Comparison of ENCODE assay signal across 8 mouse cellular contexts in the genomic region with DNA sequence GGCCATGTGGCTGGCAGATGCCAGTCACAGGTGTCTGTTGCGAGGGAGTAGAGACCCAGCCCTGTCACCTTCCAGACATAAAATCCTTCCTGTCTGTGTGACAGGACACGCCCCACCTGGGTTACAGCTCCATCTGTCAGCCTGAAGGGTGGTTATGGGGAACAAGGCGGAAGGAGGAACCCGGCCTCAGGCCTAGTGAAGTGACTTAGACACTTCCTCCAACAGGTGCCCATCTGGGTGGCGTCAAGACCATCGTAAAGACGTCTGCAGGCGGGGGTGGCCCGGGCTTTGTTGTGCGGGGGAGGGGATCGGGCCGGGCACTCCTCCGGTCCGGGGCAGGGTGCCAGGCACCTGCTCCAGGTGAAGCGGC. TPM values are rescaled to one million over a fixed set of nuclear protein-coding genes. Genes with fewer than 3 reads are reported as not detected.
DNase-seq lines count a peak whose midpoint lies in the region; ATAC-seq and TF ChIP-seq lines count a peak whose summit lies in the region.

No protein-coding gene starts in this region.

- ATAC-seq in forebrain, embryonic 14.5 days, result peak; percentile 18
- peak; percentile 77 for ATAC-seq in inflammation-experienced regulatory T-cells, adult 6 months
- ATAC-seq in liver, embryonic 14.5 days (ENCODE audit: insufficient read depth), result peak; percentile 13

- peak overlapping the region; percentile 91 for H3K9ac ChIP-seq in forebrain, embryonic 14.5 days (ENCODE audit: low read length)
- peak overlapping the region; percentile 65 for H3K9ac ChIP-seq in liver, embryonic 14.5 days (replicated peaks)

- peaks cover 3% of the 10 kb centered on the region; the same call in 1 of the 2 replicates for H3K4me1 ChIP-seq in forebrain, embryonic 14.5 days (ENCODE audit: control insufficient read depth, insufficient read depth, low read length)
- H3K4me1 ChIP-seq in liver, embryonic 14.5 days (replicated peaks; ENCODE audit: control insufficient read depth in 2 of 2, insufficient read depth in 2 of 2, low read length in 1 of 2), result peaks cover 15 to 31% of the 10 kb centered on the region in 2 experiments

- H3K27me3 ChIP-seq in forebrain, embryonic 14.5 days (replicated peaks; ENCODE audit: control insufficient read depth, insufficient read depth, low read length), result no peaks in the 10 kb centered on the region
- H3K27me3 ChIP-seq in liver, embryonic 14.5 days (ENCODE audit: control insufficient read depth, insufficient read depth, low read length), result no peaks in the 10 kb centered on the region

- WGBS in forebrain, embryonic 14.5 days, result 4% methylated on average over 14 of the region's 15 CpGs
- WGBS in liver, embryonic 14.5 days (ENCODE audit: insufficient replicate concordance), result 2% methylated on average over 15 of the region's 15 CpGs

- H3K36me3 ChIP-seq in forebrain, embryonic 14.5 days (ENCODE audit: control insufficient read depth, insufficient read depth, low read length), result no peaks in the 10 kb centered on the region
- H3K36me3 ChIP-seq in liver, embryonic 14.5 days (replicated peaks; ENCODE audit: control insufficient read depth, insufficient read depth, low read depth), result no peaks in the 10 kb centered on the region

- H3K9me3 ChIP-seq in forebrain, embryonic 14.5 days (replicated peaks; ENCODE audit: control insufficient read depth, low read length), result no peaks in the 10 kb centered on the region
- H3K9me3 ChIP-seq in liver, embryonic 14.5 days (ENCODE audit: control insufficient read depth, low read length), result no peaks in the 10 kb centered on the region

- TF ChIP-seq CTCF in liver, embryonic 14.5 days (IDR thresholded peaks at IDR 0.05; ENCODE audit: low read depth), result no peak

- H3K27ac ChIP-seq in forebrain, embryonic 14.5 days (ENCODE audit: low read depth, low read length), result 0 out of 2 replicates have a peak overlapping the region, but pooled peaks have one; percentile 50
- H3K27ac ChIP-seq in liver, embryonic 14.5 days, result no peak overlapping the region

- H3K4me2 ChIP-seq in forebrain, embryonic 14.5 days (ENCODE audit: low read length), result peak overlapping the region; percentile 91
- H3K4me2 ChIP-seq in liver, embryonic 14.5 days (ENCODE audit: low read depth), result peak overlapping the region; percentile 74

- no peak for TF ChIP-seq EP300 in liver, embryonic 14.5 days (IDR thresholded peaks at IDR 0.05; ENCODE audit: low read depth)

- peak overlapping the region; percentile 86 for H3K4me3 ChIP-seq in forebrain, embryonic 14.5 days (ENCODE audit: low read depth, low read length)
- H3K4me3 ChIP-seq in liver, embryonic 14.5 days (ENCODE audit: insufficient read depth in 1 of 2, low read depth in 2 of 2, low read length in 2 of 2), result peak overlapping the region; percentile 67

- DNase-seq in spleen, adult 18-20 months, result peak; percentile 73 to 75
- DNase-seq in spleen, adult 12 weeks (ENCODE audit: low spot score), result no peak
- peak; percentile 54 for DNase-seq in cerebellum, adult 11 months
- peak; percentile 49 for DNase-seq in forebrain, embryonic 14.5 days (ENCODE audit: low spot score)
- DNase-seq in liver, embryonic 14.5 days (ENCODE audit: low read depth in 3 of 3, low spot score in 3 of 3), result peak in 2 of 3 experiments; percentile 26 to 32
- DNase-seq in naive thymus-derived CD4-positive, alpha-beta T cell, adult 2 months (ENCODE audit: low read depth), result peak; percentile 84
- DNase-seq in thymus, postnatal 0 days (ENCODE audit: low spot score), result peak; percentile 87

RNA-seq across cellular contexts. Expression of a gene that starts 0.7 kb away (rescaled TPM):
- polyA plus RNA-seq in forebrain, embryonic 14.5 days (2014; fragmentation: Nextera tagmentation; extraction: Ambion mirVana), result 20.9 and 21.9 TPM in 2 replicates
- 10 to 100 TPM; 20.3 to 27.7 (median 24.6) TPM for polyA plus RNA-seq in inflammation-experienced regulatory T-cells, adult 6 months (2017; shearing (Covaris generic))
- polyA plus RNA-seq in liver, embryonic 14.5 days (2012; rRNA removed), result 8.7 and 9.5 TPM in 2 replicates
- polyA plus RNA-seq in liver, embryonic 14.5 days (2014; fragmentation: Nextera tagmentation; extraction: Ambion mirVana), result 6.9 TPM in 2 replicates
- 38.8 and 44.8 TPM in 2 replicates for polyA plus RNA-seq in thymus, postnatal 0 days (2015; fragmentation: Nextera tagmentation; extraction: Ambion mirVana)

RNA-seq across cellular contexts. Expression of a gene that starts 16.7 kb away (rescaled TPM):
- 120 and 133 TPM in 2 replicates for polyA plus RNA-seq in forebrain, embryonic 14.5 days (2014; fragmentation: Nextera tagmentation; extraction: Ambion mirVana)
- polyA plus RNA-seq in inflammation-experienced regulatory T-cells, adult 6 months (2017; shearing (Covaris generic)), result 100 to 1,000 TPM; 166 to 211 (median 167) TPM
- polyA plus RNA-seq in liver, embryonic 14.5 days (2012; rRNA removed), result 92.3 and 110 TPM in 2 replicates
- polyA plus RNA-seq in liver, embryonic 14.5 days (2014; fragmentation: Nextera tagmentation; extraction: Ambion mirVana), result 191 and 199 TPM in 2 replicates
- polyA plus RNA-seq in thymus, postnatal 0 days (2015; fragmentation: Nextera tagmentation; extraction: Ambion mirVana), result 325 and 328 TPM in 2 replicates

RNA-seq across cellular contexts. Expression of a gene that starts 31.8 kb away (rescaled TPM):
- 0.27 and 0.63 TPM in 2 replicates for polyA plus RNA-seq in forebrain, embryonic 14.5 days (2014; fragmentation: Nextera tagmentation; extraction: Ambion mirVana)
- 1 to 10 TPM in 2 of 3 experiments, under 1 TPM in 1; 0.60 to 1.2 (median 1.1) TPM for polyA plus RNA-seq in inflammation-experienced regulatory T-cells, adult 6 months (2017; shearing (Covaris generic))
- 0.09 and 0.19 TPM in 2 replicates for polyA plus RNA-seq in liver, embryonic 14.5 days (2012; rRNA removed)
- 0.18 and 0.47 TPM in 2 replicates for polyA plus RNA-seq in liver, embryonic 14.5 days (2014; fragmentation: Nextera tagmentation; extraction: Ambion mirVana)
- 0.42 and 0.82 TPM in 2 replicates for polyA plus RNA-seq in thymus, postnatal 0 days (2015; fragmentation: Nextera tagmentation; extraction: Ambion mirVana)

RNA-seq across cellular contexts. Expression of a gene that starts 42.9 kb away (rescaled TPM):
- 9.3 and 12.4 TPM in 2 replicates for polyA plus RNA-seq in forebrain, embryonic 14.5 days (2014; fragmentation: Nextera tagmentation; extraction: Ambion mirVana)
- polyA plus RNA-seq in inflammation-experienced regulatory T-cells, adult 6 months (2017; shearing (Covaris generic)), result 100 to 1,000 TPM; 177 to 212 (median 210) TPM
- polyA plus RNA-seq in liver, embryonic 14.5 days (2012; rRNA removed), result 8.6 and 11.3 TPM in 2 replicates
- 8.7 and 8.9 TPM in 2 replicates for polyA plus RNA-seq in liver, embryonic 14.5 days (2014; fragmentation: Nextera tagmentation; extraction: Ambion mirVana)
- 71.6 and 74.7 TPM in 2 replicates for polyA plus RNA-seq in thymus, postnatal 0 days (2015; fragmentation: Nextera tagmentation; extraction: Ambion mirVana)

RNA-seq across cellular contexts. Expression of a gene that starts 45.8 kb away (rescaled TPM):
- polyA plus RNA-seq in forebrain, embryonic 14.5 days (2014; fragmentation: Nextera tagmentation; extraction: Ambion mirVana), result 108 and 122 TPM in 2 replicates
- 10 to 100 TPM; 14.4 to 18.1 (median 14.7) TPM for polyA plus RNA-seq in inflammation-experienced regulatory T-cells, adult 6 months (2017; shearing (Covaris generic))
- polyA plus RNA-seq in liver, embryonic 14.5 days (2012; rRNA removed), result 22.5 and 27.2 TPM in 2 replicates
- polyA plus RNA-seq in liver, embryonic 14.5 days (2014; fragmentation: Nextera tagmentation; extraction: Ambion mirVana), result 32.5 and 34.7 TPM in 2 replicates
- polyA plus RNA-seq in thymus, postnatal 0 days (2015; fragmentation: Nextera tagmentation; extraction: Ambion mirVana), result 89.3 and 90.6 TPM in 2 replicates

Comparison
In these comparisons a context has a peak if more than half of its experiments do, and no peak if none do; other contexts are left out.
1. ATAC-seq: peak in every context shown above with its lines; median percentile 77 in inflammation-experienced regulatory T-cells, adult 6 months; 18 in forebrain, embryonic 14.5 days; 13 in liver, embryonic 14.5 days.